Mouse (Mus musculus): ENCODE results near the gene Zfand2a.

The Zfand2a gene

DNA sequence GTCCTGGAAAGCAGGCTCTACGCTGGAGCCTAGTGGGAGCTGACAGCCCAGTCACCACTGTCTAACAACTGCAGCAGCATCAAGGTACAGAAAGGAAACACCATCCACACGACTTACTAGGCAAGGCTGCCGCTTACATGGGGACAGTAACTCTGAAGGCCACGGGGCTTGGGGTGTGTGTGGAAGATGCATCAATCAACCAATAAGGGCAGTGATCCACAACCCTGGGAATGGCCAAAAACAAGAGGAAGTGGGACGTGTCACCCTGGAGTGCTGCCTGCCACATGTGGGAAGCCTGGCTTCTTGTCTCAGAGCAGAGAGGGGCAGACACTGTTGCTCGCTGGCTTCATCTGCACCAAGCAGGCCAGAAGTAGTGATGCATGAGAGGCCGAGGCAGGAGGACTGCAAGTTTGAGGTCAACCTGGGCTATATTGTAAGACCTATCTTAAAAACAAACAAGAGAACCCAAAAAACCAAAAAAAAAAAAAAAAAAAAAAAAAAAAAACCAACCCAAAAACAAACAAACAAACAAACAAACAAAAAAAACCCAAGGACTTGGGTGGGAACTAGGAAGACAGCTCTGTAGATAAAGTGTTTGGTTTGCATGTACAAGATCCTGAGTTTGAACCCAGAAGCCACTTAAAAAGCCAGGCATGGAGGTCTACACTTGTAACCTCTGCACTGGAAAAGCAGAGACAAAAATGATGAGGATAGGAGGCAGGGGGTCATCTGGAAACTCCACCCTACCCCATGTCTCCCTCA is 51.4 kb downstream of the Zfand2a start:
- intact Hi-C loops (cut with DNase I) = loop anchor here (5.0 kb wide), 1 partner anchor 74 kb away; no protein-coding TSS in a partner anchor

DNA sequence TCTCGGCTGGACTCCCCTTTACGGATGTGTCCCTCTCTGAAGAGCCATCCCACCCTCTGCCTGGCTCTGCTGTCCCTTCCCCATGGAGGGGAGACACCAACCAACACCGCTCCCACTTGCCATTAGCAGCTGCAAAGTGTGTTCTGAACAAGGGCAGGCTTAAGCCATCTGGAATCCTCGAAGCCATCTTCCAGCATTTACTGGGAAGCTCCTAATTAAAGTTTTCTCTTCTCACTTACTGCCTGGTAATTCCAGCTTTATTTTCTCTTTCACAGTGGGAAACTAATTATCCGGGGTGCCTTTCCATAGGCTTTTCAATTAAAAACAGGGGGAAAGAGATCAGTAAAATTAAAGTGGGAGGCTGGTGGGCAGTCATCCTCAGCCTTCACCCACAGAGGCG is 52.0 kb downstream of the Zfand2a start:
- intact Hi-C loops (cut with DNase I) = loop anchor here (5.0 kb wide), 1 partner anchor 75 kb away; no protein-coding TSS in a partner anchor

DNA sequence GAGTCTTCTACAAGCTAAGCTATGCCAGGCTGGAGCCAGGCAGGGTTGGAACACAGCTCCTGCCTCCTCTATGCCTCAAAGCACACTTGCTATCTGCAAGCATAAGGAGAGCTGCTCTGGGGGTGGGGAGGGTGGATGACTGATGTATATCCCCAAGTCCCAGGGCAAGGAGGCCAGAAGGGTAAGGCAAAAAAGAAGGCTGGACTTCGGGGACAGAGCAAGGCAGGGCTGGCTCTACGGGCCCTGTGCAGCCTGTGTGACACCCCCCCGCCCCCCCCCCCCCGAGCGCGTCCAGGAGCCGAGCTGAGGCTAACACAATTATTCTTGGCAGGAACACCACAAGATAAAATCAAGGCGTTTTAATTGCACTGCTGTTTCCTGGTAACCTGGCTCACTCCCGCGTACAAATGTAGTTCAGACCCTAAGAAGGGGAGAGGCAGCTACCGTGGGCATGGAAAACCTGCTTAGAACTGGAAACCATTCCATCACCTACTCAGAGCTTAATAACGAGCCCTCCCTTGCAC is 54.5 kb downstream of the Zfand2a start:
- intact Hi-C loops (cut with DNase I) = loop anchor here (5.0 kb wide), 1 partner anchor 77 kb away; no protein-coding TSS in a partner anchor

DNA sequence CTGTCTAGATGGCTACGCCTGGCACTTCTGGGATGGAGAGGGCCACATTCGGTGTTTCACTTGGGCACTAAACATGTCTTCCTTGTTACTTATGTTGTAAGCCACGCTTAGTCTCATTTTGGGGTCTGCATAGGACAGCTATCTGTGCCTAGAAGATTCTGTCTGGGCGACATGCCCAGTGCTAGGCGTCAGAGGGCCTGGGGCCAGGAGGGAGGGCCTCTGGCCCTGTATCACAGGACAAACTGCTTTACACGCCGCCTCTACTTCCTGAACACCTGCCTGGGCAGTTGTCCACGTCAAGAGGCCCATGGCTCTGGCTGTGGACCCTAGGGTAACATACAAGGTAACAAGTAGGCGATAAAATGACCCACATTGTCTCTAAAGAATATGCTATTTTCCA is 56.4 kb downstream of the Zfand2a start:
- intact Hi-C loops (cut with DNase I) = no loop called here

DNA sequence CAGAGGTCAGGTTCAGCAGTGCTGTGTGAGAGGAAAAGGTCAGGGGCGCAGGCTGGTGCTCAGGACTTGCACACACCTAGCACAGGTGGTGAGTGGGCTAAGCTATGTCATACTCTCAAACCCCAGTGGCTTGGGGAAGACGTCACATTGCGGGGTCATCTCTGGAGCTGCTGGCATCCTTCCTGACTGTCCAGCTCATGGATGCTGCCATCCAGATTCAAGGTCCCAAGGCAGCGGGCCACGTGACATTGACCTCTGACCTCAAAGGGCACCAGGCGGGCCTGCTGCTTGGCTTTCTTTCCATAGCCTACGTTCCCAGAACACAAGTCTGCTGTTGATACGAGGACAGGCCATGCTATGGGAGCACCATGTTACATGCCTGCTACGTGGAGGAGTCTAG is 57.3 kb downstream of the Zfand2a start:
- intact Hi-C loops (cut with DNase I) = no loop called here

DNA sequence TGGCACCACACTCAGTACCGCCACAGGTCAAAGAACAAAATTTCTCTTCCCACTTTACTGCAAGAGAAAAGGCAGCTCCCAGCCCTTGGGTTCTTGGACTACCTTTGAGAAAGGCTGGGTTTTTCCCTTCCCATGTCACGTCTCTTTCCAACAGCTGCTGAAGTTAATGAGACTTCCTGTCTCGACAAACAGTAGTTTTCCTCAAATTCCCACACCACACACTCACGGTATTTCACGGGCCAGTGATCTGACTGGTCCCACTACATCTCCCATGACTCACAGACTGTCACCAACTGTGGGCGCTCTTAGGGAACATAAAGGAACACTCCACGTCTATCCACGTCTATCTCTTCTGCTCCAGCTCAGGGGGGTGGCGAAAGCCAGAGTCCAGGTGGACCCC is 59.2 kb downstream of the Zfand2a start:
- intact Hi-C loops (cut with DNase I) = no loop called here

DNA sequence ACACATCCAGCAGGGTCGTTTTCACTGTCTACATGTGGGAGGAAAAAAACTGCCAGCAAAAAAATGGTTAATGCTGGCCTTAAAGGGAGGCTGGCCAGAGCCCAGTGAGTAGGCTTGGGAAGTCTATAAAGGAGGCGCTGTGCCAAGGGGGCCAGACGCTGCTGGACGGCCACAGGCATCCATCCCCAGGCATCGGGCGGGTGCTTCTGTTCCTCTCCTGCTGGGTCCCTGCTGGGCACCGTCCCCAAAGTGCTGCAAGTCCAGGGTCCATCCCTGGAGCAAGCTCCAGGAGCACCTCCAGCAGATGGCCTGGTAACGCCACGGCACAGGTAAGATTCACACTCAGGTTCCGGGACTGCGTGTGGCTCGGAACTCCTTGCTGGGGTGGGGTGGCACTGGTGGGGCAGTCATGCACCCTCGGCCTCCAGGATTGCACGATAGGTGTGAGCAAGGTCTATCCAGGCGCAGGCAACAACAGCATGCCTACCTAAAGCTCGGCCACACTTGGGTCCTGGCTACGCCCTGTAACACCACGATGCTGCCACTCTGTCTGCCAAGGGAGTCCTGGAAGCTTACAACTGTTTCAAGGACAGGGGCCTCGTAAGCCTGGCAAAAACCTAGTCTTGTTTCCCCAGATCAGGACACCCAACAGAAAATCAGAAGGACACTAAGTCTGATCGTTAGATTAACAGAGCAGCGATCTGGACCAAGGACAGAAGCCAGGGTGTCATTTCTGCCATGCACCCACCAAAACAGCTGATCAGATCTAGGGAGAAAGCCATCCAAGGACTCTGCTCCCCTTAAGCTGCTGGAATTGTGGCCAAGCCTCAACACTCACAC is 61.1 kb downstream of the Zfand2a start, which contains the start of gene Gper1:
TSS of gene Gper1 (plus strand) at position 126 of the 840 bp plus-strand sequence.
- intact Hi-C loops (cut with DNase I) = no loop called here
